Mouse (Mus musculus): ENCODE results near the gene Dicer1.

Dicer1 gene

DNA sequence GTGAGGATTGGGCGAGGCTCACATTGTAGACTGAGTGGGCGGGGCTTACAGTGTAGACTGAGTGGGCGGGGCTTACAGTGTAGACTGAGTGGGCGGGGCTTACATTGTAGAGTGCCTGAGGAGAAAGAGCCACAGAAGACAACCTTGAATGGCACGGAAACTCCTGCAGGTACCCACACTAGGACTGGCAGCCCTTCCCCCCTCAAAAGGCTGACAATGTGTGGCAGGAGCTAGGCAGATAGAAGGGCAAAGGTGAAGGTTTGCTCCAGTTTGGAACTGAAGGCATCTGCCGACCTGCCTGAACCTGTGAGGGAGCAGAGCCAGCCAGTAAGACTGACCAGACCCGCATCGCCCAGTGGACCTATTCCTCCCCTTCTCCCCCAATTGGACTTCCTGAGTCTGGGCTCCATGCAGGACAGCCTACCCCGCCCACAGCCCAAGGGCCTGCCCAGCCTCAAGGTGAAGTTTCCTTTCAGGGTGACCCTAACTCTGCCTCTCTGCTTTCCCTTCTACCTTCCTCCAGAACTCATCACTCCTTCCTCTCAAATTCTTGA lies 74.3 kb downstream of the Dicer1 start:
- DNase-seq (ENCODE audit: low spot score) = no peak

DNA sequence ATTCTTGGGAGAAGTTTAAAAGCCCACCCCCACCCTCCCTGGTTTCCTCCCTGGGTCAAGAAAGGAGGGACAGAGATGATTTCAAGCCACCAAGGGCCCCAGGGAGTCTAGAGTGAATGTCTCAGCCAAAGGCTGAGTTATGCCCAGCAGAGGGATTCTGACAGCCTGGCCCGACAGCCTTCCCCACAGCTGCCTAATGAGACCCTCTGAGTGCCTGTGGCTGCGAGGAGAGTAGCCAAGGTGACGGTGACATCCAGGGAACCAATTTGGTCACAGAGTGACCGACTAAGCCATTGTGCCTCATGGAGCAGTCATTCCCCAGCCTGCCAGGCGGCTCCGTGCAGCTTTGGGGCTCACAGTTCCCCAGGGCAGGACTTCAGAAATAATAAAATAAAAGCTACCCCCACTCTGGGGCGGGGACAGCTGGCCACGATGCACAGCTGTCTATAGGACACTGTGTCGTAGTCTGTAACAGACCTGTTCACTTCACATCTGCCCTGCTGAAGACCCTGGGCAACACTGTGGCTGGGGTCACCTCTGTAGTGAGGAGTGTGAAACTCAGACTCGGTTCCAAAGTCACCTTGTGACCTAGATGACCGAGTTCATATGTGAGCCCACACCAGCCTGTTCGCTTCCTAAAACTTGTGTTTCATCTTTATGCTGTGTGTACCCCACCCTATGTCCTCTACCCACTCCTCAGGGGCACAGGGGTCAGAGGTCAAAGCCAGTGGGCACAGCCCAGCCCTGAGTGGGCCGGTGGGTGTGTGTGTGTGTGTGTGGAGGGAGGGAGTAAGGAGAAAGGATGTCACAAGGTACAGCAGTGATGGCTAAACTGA lies 75.0 kb downstream of the Dicer1 start:
- DNase-seq (ENCODE audit: low spot score) = no peak

DNA sequence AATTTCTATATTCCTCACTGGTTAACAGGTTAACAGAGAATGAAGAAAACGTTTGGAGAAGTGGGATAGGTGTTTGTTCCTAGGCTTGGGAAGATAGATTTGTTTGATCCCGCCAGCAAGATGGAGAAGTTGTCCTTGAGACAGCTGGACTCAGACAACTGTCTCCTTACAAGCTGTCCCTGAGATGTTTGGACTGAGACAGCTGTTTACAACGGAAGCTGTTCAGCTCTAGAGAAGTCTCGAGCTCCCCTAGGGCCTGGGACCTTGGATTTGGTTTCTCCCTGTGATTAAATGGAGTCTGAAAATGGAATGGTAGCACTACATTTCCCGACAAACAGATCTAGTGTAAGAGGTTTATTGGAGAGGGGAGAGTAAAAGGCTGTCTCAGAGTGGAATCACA lies 78.8 kb downstream of the Dicer1 start:
- no peak for DNase-seq (ENCODE audit: low spot score)

DNA sequence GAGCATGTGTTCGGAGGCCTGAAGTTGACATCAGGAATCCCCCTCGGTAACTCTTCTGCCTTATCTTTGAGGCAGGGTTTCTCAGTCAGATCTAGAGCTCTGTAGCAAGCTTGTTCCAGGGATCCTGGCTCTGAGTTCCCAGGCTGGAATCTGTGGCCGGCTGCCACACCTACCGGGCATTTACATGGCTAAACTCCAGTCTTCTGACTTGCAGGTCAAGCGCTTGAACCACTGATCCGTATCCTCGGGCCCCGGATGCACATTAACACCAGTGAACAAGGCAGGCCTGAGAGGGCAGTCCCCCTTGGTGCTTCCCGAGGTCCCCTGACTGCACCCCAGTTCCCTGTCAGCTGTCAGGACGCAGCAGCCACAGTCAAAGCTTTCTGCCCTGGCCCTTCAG lies 79.3 kb downstream of the Dicer1 start:
- no peak for DNase-seq (ENCODE audit: low spot score)

DNA sequence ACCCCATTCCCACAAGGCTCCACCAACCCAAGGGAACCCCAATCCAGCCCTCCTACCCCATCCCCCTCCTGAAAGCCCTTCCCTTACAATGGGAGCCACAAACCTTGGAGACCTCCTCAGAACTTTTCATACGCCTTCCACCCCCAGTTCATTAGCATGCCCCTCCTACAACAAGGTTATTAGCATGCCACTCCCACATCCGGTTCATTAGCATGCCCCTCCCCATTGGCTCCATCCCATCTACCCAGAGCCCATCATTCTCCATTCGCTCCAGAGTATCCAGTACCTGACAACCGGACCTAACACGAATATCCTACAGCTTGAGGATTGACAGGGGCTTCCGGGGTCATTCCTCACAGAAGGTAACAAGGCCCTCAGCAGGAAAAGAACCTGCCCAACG lies 83.9 kb downstream of the Dicer1 start:
- DNase-seq (ENCODE audit: low spot score) = no peak

DNA sequence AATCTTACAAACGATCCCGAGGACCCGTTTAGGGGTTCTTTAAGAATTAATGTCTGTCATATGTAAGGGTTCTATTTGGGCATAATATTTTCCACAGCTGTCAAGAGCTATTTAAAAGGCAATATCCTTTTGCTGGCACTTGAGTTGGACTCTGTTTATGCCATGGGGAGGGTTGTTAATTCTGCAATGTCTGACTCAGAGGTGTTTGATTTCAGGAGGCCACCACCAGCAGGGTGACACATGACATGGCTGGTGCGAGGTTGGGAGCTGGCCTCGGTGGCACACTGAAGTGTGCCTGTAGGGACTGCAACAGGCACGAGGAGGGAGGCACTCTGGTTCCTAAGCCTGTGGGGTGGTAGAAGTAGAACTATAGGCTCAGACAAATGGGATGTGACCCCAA lies 85.8 kb downstream of the Dicer1 start:
- DNase-seq (ENCODE audit: low spot score) = no peak

DNA sequence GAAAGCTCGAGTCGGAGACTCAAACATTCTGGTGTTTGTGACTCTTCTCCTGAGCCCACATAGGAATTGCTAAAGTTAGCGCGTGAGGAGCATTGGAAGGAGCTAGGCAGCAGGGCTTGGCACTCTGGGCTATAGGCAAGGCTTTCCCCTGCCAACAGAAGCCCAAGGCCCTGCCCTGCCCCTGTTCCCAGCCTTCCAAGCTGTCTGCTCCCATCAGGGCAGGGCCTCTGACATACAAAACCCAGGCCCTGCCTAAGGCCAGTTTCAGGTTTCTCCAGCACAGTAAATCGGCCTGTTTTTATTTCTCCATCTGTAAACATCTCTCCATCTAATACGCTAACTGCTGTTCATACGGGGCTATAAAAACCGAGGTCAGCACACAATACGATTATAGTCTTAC lies 86.2 kb downstream of the Dicer1 start:
- DNase-seq (ENCODE audit: low spot score) = no peak

DNA sequence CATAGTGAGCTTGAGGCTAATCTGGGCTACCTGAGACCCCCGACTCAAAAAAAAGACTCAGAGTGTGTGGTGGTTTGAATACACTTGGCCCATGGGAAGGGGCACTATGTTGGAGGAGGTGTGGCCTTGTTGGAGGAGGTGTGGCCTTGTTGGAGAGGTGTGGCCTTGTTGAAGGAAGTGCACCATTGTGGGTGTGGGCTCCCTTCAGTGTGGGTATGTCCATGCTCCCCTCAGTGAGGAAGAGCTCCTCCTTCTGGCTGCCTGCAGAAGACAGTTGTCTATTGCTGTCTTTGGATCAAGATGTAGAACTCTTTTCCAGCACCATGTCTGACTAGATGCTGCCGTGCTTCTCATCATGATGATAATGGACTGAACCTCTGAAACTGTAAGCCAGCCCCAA lies 95.6 kb downstream of the Dicer1 start:
- DNase-seq (ENCODE audit: low spot score) = no peak

- no peak for DNase-seq (ENCODE audit: low spot score)
Measured at GRCm38 (mm10) chr12:104655006-104655405, 96.7 kb downstream of the Dicer1 start.

- no peak for DNase-seq (ENCODE audit: low spot score)
Measured at GRCm38 (mm10) chr12:104652021-104652420, 99.7 kb downstream of the Dicer1 start.

DNA sequence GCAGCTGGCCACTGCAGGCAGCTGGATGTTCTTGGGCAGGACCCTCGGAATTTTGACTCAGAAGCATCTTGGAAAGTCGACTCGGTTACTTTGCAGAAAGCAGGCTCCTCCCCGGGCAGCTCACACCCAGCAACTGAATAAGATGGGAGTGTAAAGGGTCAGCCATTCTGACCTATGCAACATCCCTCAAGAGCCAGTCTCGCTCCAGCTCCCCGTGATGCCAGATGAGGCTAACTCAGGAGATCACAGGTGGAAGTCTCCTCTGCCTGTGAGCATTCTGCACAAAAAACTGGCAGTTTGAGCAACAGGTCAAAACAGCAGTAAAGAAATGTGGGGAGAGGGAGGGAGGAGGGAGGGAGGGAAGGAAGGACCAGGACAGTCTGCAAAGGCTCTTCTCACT lies 100.5 kb downstream of the Dicer1 start:
- no peak for DNase-seq (ENCODE audit: low spot score)

DNA sequence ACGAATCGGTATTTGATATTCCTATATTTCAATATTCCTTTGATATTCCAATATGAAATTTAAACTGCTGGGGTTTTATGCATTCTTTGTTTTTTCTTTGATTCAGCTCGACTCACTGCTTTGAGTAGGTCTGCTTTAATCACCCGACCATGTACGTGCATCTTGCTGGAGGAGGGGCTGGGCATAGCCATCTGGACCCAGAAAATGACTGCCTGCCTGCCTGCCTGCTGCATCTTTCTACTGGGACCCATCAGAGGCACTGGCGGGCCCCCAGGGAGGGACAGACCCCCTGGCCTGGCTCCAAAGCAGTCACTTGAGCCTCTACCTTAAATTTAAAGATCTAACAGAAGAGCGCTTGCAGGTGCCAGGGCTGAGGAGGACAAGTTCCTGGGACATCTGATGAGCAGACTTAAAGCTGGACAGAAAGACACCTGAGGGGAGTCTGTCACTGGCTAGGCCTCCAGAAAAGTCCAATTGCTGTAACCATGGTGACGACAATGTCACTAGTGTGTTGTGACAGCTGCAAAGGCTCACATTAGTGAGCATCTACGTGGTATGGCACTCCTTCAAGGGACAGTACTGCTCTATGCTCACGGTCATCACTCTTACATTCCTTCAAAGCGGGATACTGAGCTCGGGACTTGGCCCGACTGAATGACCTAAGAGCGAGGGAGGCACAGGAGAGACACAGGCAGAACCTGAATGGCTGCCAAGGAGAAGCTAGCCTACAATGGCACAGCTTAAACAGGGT lies 101.1 kb downstream of the Dicer1 start:
- no peak for DNase-seq (ENCODE audit: low spot score)

GRCm38 (mm10) chr12:104648366-104648765 lies 103.4 kb downstream of the Dicer1 start:
- no peak for DNase-seq (ENCODE audit: low spot score)

GRCm38 (mm10) chr12:104642337-104642736 lies 109.4 kb downstream of the Dicer1 start:
- no peak for DNase-seq (ENCODE audit: low spot score)

DNA sequence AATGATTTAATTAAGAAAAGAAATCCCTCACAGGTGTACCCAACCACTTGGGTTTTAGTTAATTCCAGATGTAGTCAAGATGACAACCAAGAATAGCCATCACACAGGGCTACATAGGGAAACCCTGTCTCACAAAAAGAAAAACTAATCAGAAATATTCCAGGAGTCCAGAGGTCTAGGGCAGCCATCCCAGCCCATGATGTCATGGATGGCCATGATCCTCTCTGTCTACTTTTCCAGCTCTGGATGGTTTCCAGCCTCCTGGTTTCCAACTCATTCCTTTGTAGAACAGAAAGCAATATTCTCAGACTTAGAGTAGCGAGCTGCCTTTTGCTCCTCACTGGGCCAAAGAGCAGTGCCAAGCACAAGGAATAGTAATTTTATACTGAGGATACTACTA lies 110.8 kb downstream of the Dicer1 start:
- DNase-seq (ENCODE audit: low spot score) = no peak

GRCm38 (mm10) chr12:104638156-104638555 lies 113.6 kb downstream of the Dicer1 start:
- DNase-seq (ENCODE audit: low spot score) = no peak
